Mouse (Mus musculus) erythroblast, embryonic 14.5 days (primary cell): ENCODE results near the gene Atp6v0a2.

Source experiments
- GATA1 ChIP-seq: IDR thresholded peaks from 2 replicates; pipeline ENCODE4 v1.6.1; 2012; ENCODE audit warnings: low read length, inconsistent platforms, mixed read lengths
- TAL1 ChIP-seq: IDR thresholded peaks from 3 replicates; pipeline ENCODE4 v1.6.1; 2012; ENCODE audit warnings: low read length, inconsistent platforms, mixed read lengths

DNA sequence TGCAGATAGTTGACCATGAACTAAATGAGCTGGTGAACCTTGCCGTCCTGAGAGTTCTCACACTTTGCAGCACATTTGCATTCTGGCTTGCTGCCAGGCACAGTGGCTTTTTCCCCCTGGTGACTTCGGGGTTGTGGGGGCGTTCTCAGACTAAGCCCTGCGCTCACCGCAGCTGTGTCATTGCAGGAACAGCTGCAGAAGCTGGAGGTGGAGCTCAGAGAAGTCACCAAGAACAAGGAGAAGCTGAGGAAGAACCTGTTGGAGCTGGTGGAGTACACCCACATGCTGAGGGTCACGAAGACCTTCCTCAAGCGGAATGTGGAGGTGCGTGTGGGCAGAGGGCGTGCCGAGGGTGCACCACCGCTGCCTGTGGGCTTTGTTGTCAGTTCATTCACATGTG lies 8.9 kb downstream of the Atp6v0a2 start:
- TF ChIP-seq TAL1 (no peak), GATA1 (no peak)
